Mouse (Mus musculus): ENCODE results near the gene Atp13a3.

The Atp13a3 gene

GRCm38 (mm10) chr16:30280676-30281297 lies 125.0 kb downstream of the Atp13a3 start:
- in situ Hi-C loops (cut with MboI, MseI) = no loop called here

GRCm38 (mm10) chr16:30278406-30278805 lies 127.4 kb downstream of the Atp13a3 start:
- in situ Hi-C loops (cut with MboI, MseI) = no loop called here

DNA sequence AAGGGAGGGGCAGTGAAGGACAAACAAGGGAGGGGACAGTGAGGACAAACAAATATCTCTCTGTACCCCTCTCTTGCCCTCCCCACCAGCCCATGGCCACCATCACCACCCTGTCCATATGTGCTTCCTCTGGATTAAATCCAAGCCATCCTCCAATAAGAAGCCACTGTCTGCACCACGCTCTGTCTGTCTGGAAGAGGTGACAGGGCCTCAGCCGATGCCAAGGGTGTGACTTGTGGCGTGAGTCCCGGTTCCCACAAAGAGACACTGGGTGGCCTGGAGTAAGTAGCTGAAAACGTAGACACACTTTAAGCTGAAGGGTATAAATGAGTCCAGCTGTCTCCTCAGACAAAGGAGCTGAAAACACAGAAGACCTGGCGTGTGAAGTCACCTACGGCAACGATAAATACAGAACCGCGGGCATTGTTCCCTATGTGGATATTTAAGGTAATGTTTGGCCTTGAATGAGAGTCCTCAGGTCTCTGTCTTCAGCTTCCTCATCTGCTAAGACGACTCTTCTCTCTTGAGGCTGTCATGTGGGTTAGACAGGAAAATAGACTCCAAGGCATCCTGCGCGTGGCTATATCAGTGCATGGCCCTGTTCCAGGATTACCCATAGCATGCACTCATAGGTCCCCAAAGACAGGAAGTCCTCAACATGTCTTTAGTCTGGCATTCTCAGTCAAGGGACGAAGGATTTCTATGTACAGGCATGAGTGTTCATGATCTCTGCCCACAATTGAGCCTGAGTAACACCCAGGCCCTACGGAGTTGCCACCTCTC lies 130.0 kb downstream of the Atp13a3 start:
- in situ Hi-C loops (cut with MboI, MseI) = no loop called here

DNA sequence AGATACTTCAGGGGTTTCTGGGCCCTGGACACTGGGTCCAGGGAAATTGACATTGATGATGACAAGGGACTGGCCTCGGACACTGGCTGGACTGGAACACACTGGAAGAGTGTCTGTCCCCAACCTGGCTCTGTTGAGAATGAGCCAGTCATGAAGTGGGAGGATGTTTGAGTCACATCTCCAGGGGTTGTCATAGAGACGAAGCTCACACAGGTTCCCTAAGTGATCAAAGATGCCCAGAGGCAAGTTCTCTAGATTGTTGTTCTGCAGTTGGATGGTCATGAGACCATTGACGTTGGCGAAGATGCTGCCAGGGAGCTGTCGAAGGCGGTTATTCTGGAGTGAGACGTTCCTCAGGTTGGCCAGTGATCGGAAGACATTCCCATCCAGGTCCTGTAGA lies 132.7 kb downstream of the Atp13a3 start:
- in situ Hi-C loops (cut with MboI, MseI) = loop anchor here (25.0 kb wide), 1 partner anchor 1436 kb away; no protein-coding TSS in a partner anchor

GRCm38 (mm10) chr16:30271941-30272595 lies 133.7 kb downstream of the Atp13a3 start:
- in situ Hi-C loops (cut with MboI, MseI) = loop anchor here (25.0 kb wide), 1 partner anchor 1435 kb away; no protein-coding TSS in a partner anchor

- in situ Hi-C loops (cut with MboI, MseI) = loop anchor here (25.0 kb wide), 1 partner anchor 1434 kb away; no protein-coding TSS in a partner anchor
These were observed 134.5 kb downstream of the Atp13a3 start for GRCm38 (mm10) chr16:30271223-30271761.

GRCm38 (mm10) chr16:30267359-30267758 lies 138.4 kb downstream of the Atp13a3 start, which contains the start of gene Cpn2:
TSS of gene Cpn2 (minus strand) at chr16:30267499.
- in situ Hi-C loops (cut with MboI, MseI) = loop anchor here (25.0 kb wide), 1 partner anchor 1430 kb away; no protein-coding TSS in a partner anchor

- in situ Hi-C loops (cut with MboI, MseI) = loop anchor here (25.0 kb wide), 1 partner anchor 1429 kb away; no protein-coding TSS in a partner anchor
These were observed 139.2 kb downstream of the Atp13a3 start for GRCm38 (mm10) chr16:30266561-30266960.

DNA sequence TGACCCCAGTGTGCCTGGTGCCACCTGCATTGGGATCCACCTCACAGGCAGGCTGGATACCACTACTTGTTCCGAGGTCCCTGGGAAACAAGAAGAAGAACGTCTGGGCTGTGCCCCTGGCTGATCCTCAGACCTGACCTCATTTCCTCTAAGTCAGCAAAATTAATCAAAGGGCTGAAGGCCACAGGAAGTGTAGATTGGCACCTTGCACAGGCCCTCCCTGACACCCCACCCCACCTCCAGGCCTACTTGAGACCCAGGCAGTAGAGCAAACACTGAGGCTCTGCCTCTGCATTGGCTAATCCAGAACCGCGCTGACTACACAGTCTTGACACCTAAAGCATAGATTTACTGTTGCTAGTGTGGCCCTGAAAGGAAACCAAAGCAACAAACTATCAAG lies 140.2 kb downstream of the Atp13a3 start:
- in situ Hi-C loops (cut with MboI, MseI) = loop anchor here (25.0 kb wide), 1 partner anchor 1428 kb away; no protein-coding TSS in a partner anchor

GRCm38 (mm10) chr16:30263156-30263555 lies 142.6 kb downstream of the Atp13a3 start:
- in situ Hi-C loops (cut with MboI, MseI) = loop anchor here (25.0 kb wide), 1 partner anchor 1426 kb away; no protein-coding TSS in a partner anchor

DNA sequence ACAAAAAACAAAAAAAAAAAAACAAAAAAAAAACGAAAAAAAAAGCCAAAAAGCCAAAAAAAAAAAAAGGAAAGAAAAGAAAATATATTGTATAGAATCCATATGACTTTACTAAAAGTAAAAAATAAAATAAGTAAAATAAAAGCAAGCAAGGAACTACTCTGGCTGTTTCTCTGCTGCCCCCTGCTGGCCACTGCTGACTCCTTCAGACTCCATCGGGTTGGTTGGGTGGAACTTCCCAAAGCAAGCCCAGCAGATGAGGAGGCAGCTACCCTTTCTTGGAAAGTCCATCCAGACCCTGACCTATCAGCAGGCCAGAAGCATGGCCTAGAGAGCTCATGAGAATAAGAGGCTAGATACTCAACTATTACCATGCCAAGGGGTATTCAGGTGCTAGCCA lies 143.1 kb downstream of the Atp13a3 start:
- in situ Hi-C loops (cut with MboI, MseI) = loop anchor here (25.0 kb wide), 1 partner anchor 1425 kb away; no protein-coding TSS in a partner anchor

Data from regulatory T cell (primary cell).